Mouse (Mus musculus) lung, adult 18-20 months (tissue): ENCODE results near the gene Fgfr2.

ENCODE experiments used
- DNase-seq, 2 experiments: peaks; one replicate each; pipeline ENCODE4 v3.0.0; 2022; ENCODE audit warnings: mixed read lengths in 2 of 2

Fgfr2 gene

DNA sequence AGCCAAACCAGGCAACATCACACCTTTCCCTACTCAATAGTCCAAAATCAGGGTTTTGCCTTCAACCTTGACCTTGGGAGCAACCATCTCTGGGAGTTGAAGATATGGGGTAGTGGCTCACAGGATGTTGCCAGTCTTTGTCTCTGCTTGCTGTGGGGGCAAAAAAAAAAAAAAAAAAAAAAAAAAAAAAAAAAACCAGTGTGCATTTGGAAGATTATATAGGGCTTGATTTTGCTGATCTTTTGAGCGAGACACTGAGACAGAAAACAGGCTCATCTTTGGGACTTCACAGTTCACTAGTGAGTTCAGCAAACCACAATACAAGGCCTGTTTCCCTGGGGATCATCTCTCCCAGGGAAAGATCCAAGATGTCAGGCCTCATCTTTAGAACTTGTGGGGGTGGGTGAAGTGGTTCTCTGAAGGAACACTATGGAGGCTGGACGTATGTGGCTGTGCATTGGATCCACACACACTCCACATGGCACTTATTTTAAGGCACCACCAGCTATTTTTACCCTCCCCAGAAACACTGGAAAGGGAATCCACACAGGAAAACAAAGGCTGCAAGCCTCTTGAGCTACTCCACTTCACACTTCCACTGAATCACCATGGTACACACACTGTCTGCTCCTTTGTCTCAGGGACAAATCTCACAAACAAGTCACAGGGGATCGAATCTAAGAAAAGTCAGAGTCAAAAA, 83.4 kb downstream of the Fgfr2 start:
- no peak for DNase-seq

DNA sequence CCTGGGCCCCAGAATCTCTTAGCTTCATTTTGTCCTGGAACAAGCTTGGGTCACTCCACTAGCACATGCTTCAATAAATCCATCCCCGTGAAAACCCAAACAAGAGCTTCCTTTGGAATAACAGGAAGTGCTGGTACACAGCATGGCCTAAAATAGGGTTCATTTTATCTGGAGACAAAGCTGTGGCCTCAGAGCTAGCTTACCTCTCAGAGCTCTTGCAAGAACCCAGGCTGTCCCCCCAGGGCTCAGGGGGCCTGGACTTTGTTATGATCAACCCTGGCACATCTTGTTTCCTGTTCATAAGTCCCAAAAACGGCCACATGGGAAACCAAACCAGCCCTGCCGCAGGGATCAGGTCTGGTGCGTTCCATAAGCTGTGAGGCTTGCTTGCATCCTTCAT, 85.5 kb downstream of the Fgfr2 start:
- peak in 1 of 2 experiments; percentile 47 for DNase-seq

GRCm38 (mm10) chr7:133037217-133037616, 85.9 kb downstream of the Fgfr2 start:
- no peak for DNase-seq

DNA sequence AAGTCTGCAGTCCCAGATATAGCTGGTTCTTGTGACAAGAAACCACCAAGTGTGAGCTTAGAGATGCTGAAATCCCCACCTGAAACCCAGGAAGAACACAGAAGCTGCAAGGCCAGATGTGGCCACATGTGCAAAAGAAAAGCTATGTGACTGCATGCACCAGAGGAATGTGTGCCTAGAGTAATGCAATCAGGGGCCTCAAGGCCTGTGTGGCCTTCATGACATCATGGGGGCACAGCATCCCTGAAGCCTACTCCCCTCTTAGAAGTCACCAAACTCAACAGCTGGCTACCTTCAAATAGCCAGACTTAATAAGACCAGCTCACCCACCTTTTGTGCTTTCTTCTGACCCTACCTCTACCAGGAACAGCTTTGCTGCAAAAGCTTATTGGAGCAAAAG, 87.2 kb downstream of the Fgfr2 start:
- DNase-seq = no peak

GRCm38 (mm10) chr7:133032589-133033203, 90.5 kb downstream of the Fgfr2 start:
- DNase-seq = peak; percentile 56 to 67

DNA sequence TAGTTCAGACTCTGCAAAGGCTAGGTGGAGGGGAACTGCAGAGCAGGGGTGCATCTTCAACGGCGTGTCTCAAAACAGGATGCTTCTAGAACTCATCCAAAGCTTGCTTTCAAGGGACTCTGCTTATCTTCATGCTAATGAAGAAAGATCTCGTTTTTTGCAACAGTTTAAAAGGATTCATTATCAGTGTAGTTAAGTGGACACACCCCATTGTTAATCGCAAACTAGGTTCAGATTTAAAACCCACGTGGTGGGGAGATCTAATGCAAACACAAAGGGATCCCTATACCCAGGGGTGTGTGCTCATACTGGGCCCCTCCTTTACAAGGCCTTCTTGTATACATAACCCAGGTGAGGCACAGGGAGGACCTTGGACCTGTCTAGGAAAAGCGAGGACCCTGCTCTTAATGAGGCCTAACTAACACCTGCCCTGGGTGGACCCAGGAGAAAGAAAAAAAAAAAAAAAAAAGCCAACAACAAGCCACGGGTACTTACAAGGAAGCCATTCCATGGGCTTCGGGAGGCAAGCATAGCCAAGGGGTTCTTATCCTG, 93.6 kb downstream of the Fgfr2 start:
- DNase-seq = no peak

- DNase-seq = no peak
Measured at GRCm38 (mm10) chr7:133029004-133029403, 94.1 kb downstream of the Fgfr2 start.

GRCm38 (mm10) chr7:133027930-133028329, 95.2 kb downstream of the Fgfr2 start:
- DNase-seq = no peak

DNA sequence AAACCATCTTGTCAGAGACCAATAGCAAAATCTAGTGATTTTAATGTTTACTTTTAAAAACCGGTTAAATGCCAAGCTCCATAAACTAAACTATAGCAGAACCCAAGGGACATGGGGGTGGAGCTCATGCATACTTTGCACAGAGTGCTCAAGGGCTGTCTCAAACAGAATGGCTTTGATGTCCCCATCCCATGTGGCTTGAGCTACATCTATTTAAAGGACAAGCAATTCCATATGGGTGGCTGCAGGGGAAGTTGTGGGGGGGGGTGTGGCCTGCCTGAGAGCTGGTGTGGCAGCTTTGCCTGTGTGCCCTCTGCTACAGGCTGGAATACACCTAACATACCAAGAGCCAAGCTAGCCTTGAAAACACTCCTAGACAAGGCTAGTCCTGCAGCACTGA, 98.5 kb downstream of the Fgfr2 start:
- no peak for DNase-seq

DNA sequence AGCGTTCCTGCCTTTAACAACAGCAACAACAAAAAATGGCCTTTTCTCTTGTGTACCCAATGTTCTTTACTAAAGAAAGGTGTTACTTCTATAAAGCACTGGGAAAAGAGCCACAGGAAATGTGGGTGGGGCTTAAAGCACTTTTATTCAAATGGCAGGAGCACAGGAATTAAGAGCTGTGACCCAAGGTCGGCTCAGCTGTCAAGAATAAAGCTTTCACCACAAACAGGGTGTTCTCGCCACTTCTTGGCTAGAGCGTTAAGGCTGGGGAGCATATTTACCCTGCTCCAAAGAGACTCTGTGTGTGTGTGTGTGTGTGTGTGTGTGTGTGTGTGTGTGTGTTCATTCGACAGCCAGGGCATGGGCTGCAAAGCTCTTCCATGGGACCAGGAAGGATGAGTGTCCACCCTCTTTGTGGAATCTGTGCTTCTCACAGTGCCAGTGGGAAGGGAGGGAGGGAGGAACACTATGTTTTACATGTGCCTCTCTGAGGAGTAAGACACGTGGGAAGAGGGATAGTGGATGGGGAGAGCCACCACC, 103.6 kb downstream of the Fgfr2 start:
- DNase-seq = peak; percentile 40 to 71

GRCm38 (mm10) chr7:133018961-133019360, 104.2 kb downstream of the Fgfr2 start:
- DNase-seq = no peak

DNA sequence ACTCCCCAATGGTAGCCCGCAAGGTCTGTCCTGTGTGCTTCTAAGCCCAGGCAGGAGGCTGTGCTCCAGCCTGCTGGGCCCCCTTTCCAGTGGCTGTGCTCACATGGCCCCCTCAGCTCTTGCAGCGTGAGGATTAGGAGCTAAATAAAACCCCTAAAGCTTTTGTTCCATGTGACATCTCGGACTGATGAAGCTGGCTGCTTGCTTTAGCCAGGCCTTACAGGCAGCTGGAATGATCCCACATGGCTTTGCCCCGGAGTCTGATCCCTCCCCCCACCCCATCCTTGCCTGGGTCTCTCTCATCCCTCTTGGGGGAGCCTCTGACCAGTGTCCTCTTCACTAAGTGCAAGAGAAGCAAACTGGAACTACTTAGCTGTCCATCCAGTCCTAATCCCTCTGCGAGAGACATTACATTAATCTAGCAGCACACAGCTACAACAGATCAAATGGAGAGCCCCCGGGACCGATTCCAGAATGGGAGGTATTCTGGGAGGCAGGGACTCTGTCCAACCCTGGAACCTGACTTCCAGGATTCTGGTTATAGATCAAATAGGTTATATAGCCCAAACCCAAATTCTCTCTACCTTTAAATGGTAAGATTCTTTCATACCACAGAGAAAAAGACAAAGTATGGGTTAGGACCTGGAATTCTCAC, 107.6 kb downstream of the Fgfr2 start:
- no peak for DNase-seq

- no peak for DNase-seq
Measured at GRCm38 (mm10) chr7:133014631-133015030, 108.5 kb downstream of the Fgfr2 start.

DNA sequence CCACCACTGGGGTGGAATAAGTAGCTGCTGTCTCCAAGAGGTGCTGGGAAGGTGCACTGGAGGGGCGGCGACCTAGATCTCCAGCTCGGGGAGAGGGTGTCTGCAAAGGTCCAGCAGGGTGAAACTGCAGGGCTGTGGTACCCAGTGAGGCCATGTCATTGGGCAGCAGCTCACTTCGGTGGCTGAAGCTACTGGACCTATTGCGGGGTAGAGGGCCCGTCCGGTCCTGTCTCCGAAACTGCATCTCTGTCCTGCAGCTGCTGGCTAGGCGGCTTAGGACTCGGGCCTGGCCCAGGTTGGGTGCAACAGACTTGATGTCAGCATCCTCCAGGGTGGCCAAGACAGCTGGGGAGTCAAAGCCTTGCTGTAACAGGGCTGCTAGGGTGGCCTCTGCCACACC, 109.2 kb downstream of the Fgfr2 start:
- DNase-seq = no peak

DNA sequence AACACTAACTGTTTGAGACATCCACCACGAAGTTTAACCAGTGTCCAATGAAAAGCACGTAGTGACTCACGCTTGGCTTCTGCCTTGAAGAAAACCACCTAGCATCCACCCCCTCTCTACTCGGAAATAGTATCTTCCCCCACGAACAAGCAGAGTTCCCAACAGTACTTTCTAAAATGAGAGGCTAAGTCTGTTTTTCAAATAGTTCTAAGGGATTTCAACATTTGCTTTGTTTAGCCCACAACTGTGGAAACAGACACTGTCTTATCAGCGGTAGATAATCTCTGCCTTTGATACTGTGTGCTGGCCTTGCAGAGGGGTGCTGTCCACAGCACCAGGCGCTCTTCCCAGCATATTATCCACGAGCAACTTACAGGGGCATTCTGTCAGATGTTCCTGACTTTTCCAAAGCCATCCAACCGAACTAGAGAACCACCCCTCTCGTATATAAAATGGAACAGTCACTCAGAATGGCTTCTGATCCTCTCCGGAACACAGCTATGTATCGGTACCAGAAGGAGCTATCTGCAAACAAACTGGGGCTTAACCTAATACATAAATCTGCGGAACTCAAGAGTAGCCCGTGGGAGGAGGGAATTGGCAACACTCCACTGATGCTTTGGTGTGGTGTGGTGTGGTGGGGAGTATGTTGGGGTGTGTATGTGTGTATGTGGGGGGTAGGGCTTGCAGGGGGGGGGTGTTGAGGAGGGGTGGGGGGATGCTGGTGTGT, 110.3 kb downstream of the Fgfr2 start:
- DNase-seq = no peak

DNA sequence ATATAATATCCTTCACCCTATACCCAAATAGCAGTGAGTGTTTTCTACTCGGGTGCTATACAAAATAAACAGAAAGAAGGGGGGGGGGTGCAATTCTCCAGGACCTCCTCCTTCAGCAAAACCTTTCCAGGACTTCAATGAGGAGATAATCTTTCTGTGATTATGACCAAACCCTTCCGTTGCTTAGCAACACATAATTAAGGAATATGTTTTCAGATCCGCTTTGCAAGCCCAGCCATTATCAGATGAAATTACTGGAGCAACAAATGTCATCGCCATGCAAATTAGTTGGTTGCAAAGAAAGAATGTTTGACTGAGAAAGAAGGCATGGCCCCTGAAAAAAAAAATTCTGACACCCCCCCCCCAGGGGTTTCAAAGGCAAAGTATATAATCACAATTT, 111.5 kb downstream of the Fgfr2 start:
- no peak for DNase-seq

DNA sequence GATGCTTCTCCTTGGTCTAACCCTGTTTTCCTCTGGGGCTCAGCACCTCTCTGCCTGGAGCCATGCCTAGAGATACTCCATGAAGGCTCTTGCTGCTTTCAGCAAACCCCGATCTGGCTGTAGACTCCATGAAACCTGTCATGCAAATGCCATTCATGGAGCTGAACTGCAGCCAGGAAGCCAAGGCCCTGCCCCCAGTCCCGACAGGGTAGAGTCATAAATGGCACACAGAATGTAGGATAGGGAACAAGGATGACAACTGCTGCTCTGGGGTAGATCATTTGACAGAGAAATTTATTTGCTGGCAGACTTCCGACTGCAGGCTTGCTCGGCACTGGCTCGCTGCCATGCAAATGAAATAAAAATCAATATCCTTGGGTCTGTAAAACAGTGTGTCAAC, 112.0 kb downstream of the Fgfr2 start:
- peak in 1 of 2 experiments; percentile 33 for DNase-seq

GRCm38 (mm10) chr7:133010477-133010876, 112.7 kb downstream of the Fgfr2 start:
- no peak for DNase-seq

GRCm38 (mm10) chr7:133009676-133010075, 113.5 kb downstream of the Fgfr2 start:
- DNase-seq = no peak

GRCm38 (mm10) chr7:133008663-133009062, 114.5 kb downstream of the Fgfr2 start:
- DNase-seq = no peak

DNA sequence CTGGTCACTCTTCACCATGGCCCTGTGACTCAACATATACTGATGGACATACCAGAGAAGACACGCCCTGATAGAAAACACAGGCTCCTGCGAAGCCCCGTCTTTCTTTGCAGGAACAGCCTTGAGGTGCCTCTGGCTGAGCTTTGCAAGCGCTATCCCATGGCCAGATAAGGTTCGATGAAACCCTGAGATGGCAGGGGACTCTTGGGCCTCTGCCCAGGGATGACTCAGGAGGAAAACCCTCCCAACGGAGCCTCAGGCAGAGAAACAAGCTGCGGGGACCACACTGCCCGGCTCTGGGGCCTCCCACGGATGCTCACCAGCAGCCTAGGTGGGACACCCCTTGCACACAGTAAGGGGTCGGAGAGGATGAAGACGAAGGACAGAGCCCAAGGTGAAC, 115.8 kb downstream of the Fgfr2 start:
- DNase-seq = peak in 1 of 2 experiments; percentile 27

- no peak for DNase-seq
Measured at GRCm38 (mm10) chr7:133005772-133006171, 117.4 kb downstream of the Fgfr2 start.

DNA sequence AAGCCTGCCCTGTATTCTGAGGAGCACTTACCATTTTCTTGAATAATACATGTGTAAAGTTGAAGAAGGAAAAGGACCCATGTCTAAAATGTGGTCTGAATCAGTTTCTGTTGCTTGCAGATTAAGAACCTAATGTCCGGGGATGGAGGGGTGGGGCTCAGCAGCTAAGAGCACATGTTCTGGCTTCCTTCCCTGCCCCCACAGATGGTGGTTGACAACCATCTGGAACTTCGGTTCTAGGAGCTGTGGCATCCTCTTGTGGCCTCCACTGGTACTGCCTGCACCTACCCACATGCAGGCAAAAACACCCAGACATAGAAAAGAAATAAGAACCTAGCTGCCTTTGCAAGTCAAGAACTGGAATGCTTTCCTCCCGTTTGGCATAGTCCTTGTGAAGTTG, 119.7 kb downstream of the Fgfr2 start:
- DNase-seq = peak; percentile 76 to 81
